Mouse (Mus musculus) bone marrow macrophage, adult 2 months (primary cell): ENCODE data around the gene Inca1.

Experiments
- CTCF ChIP-seq: IDR thresholded peaks from 2 replicates; pipeline ENCODE4 v1.5.1; 2012; ENCODE audit warnings: low read depth, mild to moderate bottlenecking, low read length, moderate library complexity
- POLR2A ChIP-seq: IDR thresholded peaks from 2 replicates; pipeline ENCODE4 v1.6.1; 2012; ENCODE audit warnings: mild to moderate bottlenecking, low read depth, low read length, borderline replicate concordance

DNA sequence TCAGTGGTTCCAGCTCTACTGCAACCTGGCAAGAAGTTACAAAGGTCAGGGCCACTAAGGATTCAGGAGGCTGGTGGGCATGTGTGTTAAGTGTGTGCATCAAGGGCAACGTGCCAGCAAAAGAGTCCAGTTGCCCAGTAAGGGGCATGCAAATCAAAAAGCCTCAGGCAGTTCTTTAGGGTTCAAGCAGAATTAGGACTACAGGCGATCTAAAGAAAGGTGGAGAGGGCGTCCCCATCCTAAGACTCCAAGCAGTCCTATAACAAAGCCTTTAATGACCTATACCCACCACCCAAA is 53.7 kb downstream of the Inca1 start:
- TF ChIP-seq CTCF (no peak), POLR2A (no peak)
